Comparison of ENCODE assay signal across 9 mouse cellular contexts in genomic region chr4:59819054-59819472, GRCm38 (mm10). TPM values are rescaled to one million over a fixed set of nuclear protein-coding genes. Genes with fewer than 3 reads are reported as not detected.
DNase-seq lines count a peak whose midpoint lies in the region; ATAC-seq lines count a peak whose summit lies in the region.
"Had no signal": no experiment of that assay in that cellular context is flagged by ENCODE, and none has a peak within 500 bp of the region (broad histone marks: within the 10 kb centered on the region; RNA-seq: fewer than 3 reads in every experiment).

No protein-coding gene starts in this region.

- no peak overlapping the region for H3K27ac ChIP-seq in embryonic facial prominence, embryonic 11.5 days (replicated peaks; ENCODE audit: low read depth, low read length)
- H3K27ac ChIP-seq in embryonic facial prominence, embryonic 10.5 days (replicated peaks): no peak overlapping the region
- H3K27ac ChIP-seq in forebrain, embryonic 15.5 days (replicated peaks): peak overlapping the region; percentile 61
- peak overlapping the region; percentile 1; the same call in 1 of the 2 replicates for H3K27ac ChIP-seq in limb, embryonic 13.5 days
- H3K27ac ChIP-seq: limb, embryonic 15.5 days had no signal

- no peak overlapping the region for H3K4me2 ChIP-seq in embryonic facial prominence, embryonic 11.5 days (ENCODE audit: low read depth, low read length)
- H3K4me2 ChIP-seq in forebrain, embryonic 15.5 days (replicated peaks): 0 out of 2 replicates have a peak overlapping the region, but pooled peaks have one; percentile 5
- H3K4me2 ChIP-seq in limb, embryonic 13.5 days (replicated peaks): no peak overlapping the region
- H3K4me2 ChIP-seq: limb, embryonic 15.5 days had no signal

- H3K27me3 ChIP-seq in embryonic facial prominence, embryonic 11.5 days (ENCODE audit: control insufficient read depth, insufficient read depth, low read length): no peaks in the 10 kb centered on the region
- no peaks in the 10 kb centered on the region for H3K27me3 ChIP-seq in embryonic facial prominence, embryonic 10.5 days (replicated peaks; ENCODE audit: low read depth, poor library complexity, severe bottlenecking)
- no peaks in the 10 kb centered on the region for H3K27me3 ChIP-seq in forebrain, embryonic 15.5 days
- no peaks in the 10 kb centered on the region for H3K27me3 ChIP-seq in limb, embryonic 13.5 days
- H3K27me3 ChIP-seq: limb, embryonic 15.5 days had no signal

- peak; percentile 24; the same call in 1 of the 2 replicates for ATAC-seq in embryonic facial prominence, embryonic 11.5 days (replicated peaks; ENCODE audit: insufficient number of reproducible peaks, low FRiP score, low TSS enrichment, low read depth)
- ATAC-seq in forebrain, embryonic 15.5 days (replicated peaks): peak; percentile 82
- peak; percentile 55; the same call in 1 of the 2 replicates for ATAC-seq in limb, embryonic 13.5 days (ENCODE audit: low FRiP score, low read depth)

- no peak overlapping the region for H3K4me3 ChIP-seq in embryonic facial prominence, embryonic 11.5 days (ENCODE audit: low read depth, low read length)
- no peak overlapping the region for H3K4me3 ChIP-seq in embryonic facial prominence, embryonic 10.5 days
- H3K4me3 ChIP-seq in forebrain, embryonic 15.5 days: no peak overlapping the region
- no peak overlapping the region for H3K4me3 ChIP-seq in limb, embryonic 13.5 days
- H3K4me3 ChIP-seq: limb, embryonic 15.5 days had no signal

- no peaks in the 10 kb centered on the region for H3K9me3 ChIP-seq in embryonic facial prominence, embryonic 11.5 days (replicated peaks; ENCODE audit: control insufficient read depth, low read length)
- H3K9me3 ChIP-seq in embryonic facial prominence, embryonic 10.5 days: no peaks in the 10 kb centered on the region
- H3K9me3 ChIP-seq in forebrain, embryonic 15.5 days: no peaks in the 10 kb centered on the region
- no peaks in the 10 kb centered on the region for H3K9me3 ChIP-seq in limb, embryonic 13.5 days
- H3K9me3 ChIP-seq: limb, embryonic 15.5 days had no signal

- H3K9ac ChIP-seq in embryonic facial prominence, embryonic 11.5 days (replicated peaks; ENCODE audit: low read length): no peak overlapping the region
- H3K9ac ChIP-seq in forebrain, embryonic 15.5 days (replicated peaks): no peak overlapping the region
- no peak overlapping the region; the same call in 1 of the 2 replicates for H3K9ac ChIP-seq in limb, embryonic 13.5 days
- H3K9ac ChIP-seq: limb, embryonic 15.5 days had no signal

- DNase-seq in embryonic facial prominence, embryonic 11.5 days (ENCODE audit: low spot score): no peak
- DNase-seq in embryonic facial prominence, embryonic 10.5 days (ENCODE audit: low spot score): no peak
- DNase-seq in A20 (ENCODE audit: low read depth, low spot score): peak; percentile 87
- no peak for DNase-seq in frontal cortex, postnatal 10 days (ENCODE audit: low spot score in 2 of 2)
- no peak for DNase-seq in ovary, postnatal 14 days (ENCODE audit: low spot score)
- no peak for DNase-seq in urinary bladder, adult 18-20 months (ENCODE audit: low spot score in 2 of 2)

- no peaks in the 10 kb centered on the region for H3K4me1 ChIP-seq in embryonic facial prominence, embryonic 11.5 days (ENCODE audit: control insufficient read depth, insufficient read depth, low read length)
- H3K4me1 ChIP-seq in embryonic facial prominence, embryonic 10.5 days: peaks cover 42% of the 10 kb centered on the region
- peaks cover 14% of the 10 kb centered on the region for H3K4me1 ChIP-seq in forebrain, embryonic 15.5 days
- peaks cover 15% of the 10 kb centered on the region for H3K4me1 ChIP-seq in limb, embryonic 13.5 days

- no peaks in the 10 kb centered on the region for H3K36me3 ChIP-seq in embryonic facial prominence, embryonic 11.5 days (replicated peaks; ENCODE audit: control insufficient read depth, insufficient read depth, low read depth, low read length)
- no peaks in the 10 kb centered on the region for H3K36me3 ChIP-seq in embryonic facial prominence, embryonic 10.5 days (replicated peaks)
- no peaks in the 10 kb centered on the region for H3K36me3 ChIP-seq in forebrain, embryonic 15.5 days
- H3K36me3 ChIP-seq in limb, embryonic 13.5 days: no peaks in the 10 kb centered on the region
- H3K36me3 ChIP-seq: limb, embryonic 15.5 days had no signal

- 79% methylated on average over 7 of the region's 7 CpGs for WGBS in embryonic facial prominence, embryonic 11.5 days
- WGBS in embryonic facial prominence, embryonic 10.5 days: 71% methylated on average over 7 of the region's 7 CpGs
- 16% methylated on average over 7 of the region's 7 CpGs for WGBS in forebrain, embryonic 15.5 days
- WGBS in limb, embryonic 13.5 days: 49% methylated on average over 7 of the region's 7 CpGs

RNA-seq across cellular contexts. Expression of gene Snx30, which starts 13.4 kb away (rescaled TPM):
- 7.1 and 9.5 TPM in 2 replicates for polyA plus RNA-seq in embryonic facial prominence, embryonic 11.5 days (2014; fragmentation: Nextera tagmentation; extraction: Ambion mirVana)
- polyA plus RNA-seq in embryonic facial prominence, embryonic 10.5 days (2016; fragmentation: Nextera tagmentation; extraction: Ambion mirVana): 6.4 and 7.9 TPM in 2 replicates
- polyA plus RNA-seq in forebrain, embryonic 15.5 days (2015; fragmentation: Nextera tagmentation; extraction: Ambion mirVana): 10.7 and 13.0 TPM in 2 replicates
- 8.0 and 11.2 TPM in 2 replicates for polyA plus RNA-seq in limb, embryonic 13.5 days (2015; fragmentation: Nextera tagmentation; extraction: Ambion mirVana)

RNA-seq across cellular contexts. Expression of gene Inip, which starts 17.7 kb away (rescaled TPM):
- 97.2 and 103 TPM in 2 replicates for polyA plus RNA-seq in embryonic facial prominence, embryonic 11.5 days (2014; fragmentation: Nextera tagmentation; extraction: Ambion mirVana)
- 91.2 and 92.7 TPM in 2 replicates for polyA plus RNA-seq in embryonic facial prominence, embryonic 10.5 days (2016; fragmentation: Nextera tagmentation; extraction: Ambion mirVana)
- polyA plus RNA-seq in forebrain, embryonic 15.5 days (2015; fragmentation: Nextera tagmentation; extraction: Ambion mirVana): 77.2 and 80.6 TPM in 2 replicates
- 60.7 and 61.0 TPM in 2 replicates for polyA plus RNA-seq in limb, embryonic 13.5 days (2015; fragmentation: Nextera tagmentation; extraction: Ambion mirVana)

Comparison
In these comparisons a context has a peak if more than half of its experiments do, and no peak if none do; other contexts are left out.
1. ATAC-seq: peak in every context shown above with its lines; median percentile 82 in forebrain, embryonic 15.5 days; 55 in limb, embryonic 13.5 days; 24 in embryonic facial prominence, embryonic 11.5 days.
2. H3K27ac ChIP-seq: peak in forebrain, embryonic 15.5 days (single experiment) and limb, embryonic 13.5 days (single experiment); none in embryonic facial prominence, embryonic 11.5 days (single experiment) and embryonic facial prominence, embryonic 10.5 days (single experiment).